Mouse (Mus musculus) heart, embryonic 15.5 days (tissue): ENCODE results near the gene Lhb. TPM values are rescaled to one million over a fixed set of nuclear protein-coding genes. Genes with fewer than 3 reads are reported as not detected.
A peak's percentile ranks its signal among the peaks of the same experiment; 100 is the strongest.
"Not testable (repeated sequence)": the region's sequence is repeated elsewhere in the genome, so short reads cannot be mapped to it uniquely, and the experiment has no call there.

ENCODE experiments used
- ATAC-seq: fragments of 200-750 bp; cut with Nextera tagmentation; replicated peaks from 2 replicates; pipeline ENCODE4 v1.8.0; 2017; ENCODE audit warnings: low read depth, moderate TSS enrichment; ENCODE audit not compliant: insufficient number of reproducible peaks, insufficient read depth, low FRiP score
- H3K27ac ChIP-seq: fragments of 300-500 bp; sonication (generic); 2 replicates; pipeline ENCODE4 v1.5.1; 2015; ENCODE audit warnings: mild to moderate bottlenecking, inconsistent platforms
- H3K27me3 ChIP-seq: fragments of 300-500 bp; sonication (generic); 2 replicates; pipeline ENCODE4 v1.6.1; 2015; ENCODE audit warnings: inconsistent platforms
- H3K36me3 ChIP-seq: fragments of 300-500 bp; sonication (generic); 2 replicates; pipeline ENCODE4 v1.6.1; 2015; ENCODE audit warnings: mild to moderate bottlenecking, inconsistent platforms
- H3K4me1 ChIP-seq: fragments of 300-500 bp; sonication (generic); replicated peaks from 2 replicates; pipeline ENCODE4 v1.6.1; 2015; ENCODE audit warnings: inconsistent platforms
- H3K4me2 ChIP-seq: fragments of 300-500 bp; sonication (generic); 2 replicates; pipeline ENCODE4 v1.6.1; 2015; ENCODE audit warnings: inconsistent platforms, mild to moderate bottlenecking, moderate library complexity
- H3K4me3 ChIP-seq: fragments of 300-500 bp; sonication (generic); 2 replicates; pipeline ENCODE4 v1.5.1; 2015; ENCODE audit warnings: mild to moderate bottlenecking, inconsistent platforms
- H3K9ac ChIP-seq: fragments of 300-500 bp; sonication (generic); 2 replicates; pipeline ENCODE4 v1.6.1; 2015; ENCODE audit warnings: mild to moderate bottlenecking, inconsistent platforms
- H3K9me3 ChIP-seq: fragments of 300-500 bp; sonication (generic); replicated peaks from 2 replicates; pipeline ENCODE4 v1.6.1; 2016; ENCODE audit warnings: inconsistent platforms
- WGBS: fragments of 180-500 bp; shearing (Covaris S2); methylation state at CpG from one replicate; pipeline ENCODE4 v1.1.7; 2015; ENCODE audit warnings: mixed read lengths; 5-methylcytosine and 5-hydroxymethylcytosine counted together
- polyA plus RNA-seq: library from polyadenylated mRNA; unstranded; fragments of >200 nt; fragmentation: Nextera tagmentation; extraction: Ambion mirVana; gene quantifications from 2 replicates; pipeline ENCODE4 v1.2.1, GENCODE M21; 2015

Lhb gene
- polyA plus RNA-seq, 1 experiment from 2014 or later = not detected

GRCm38 (mm10) chr7:45457204-45458060, 36.8 kb downstream of the Lhb start:
- Histone ChIP-seq H3K4me3 (peak overlapping the region; percentile 72), H3K4me2 (peak overlapping the region; percentile 76), H3K9ac (peak overlapping the region; percentile 76), H3K36me3 (peaks cover 49% of the 10 kb centered on the region), H3K27me3 (no peaks in the 10 kb centered on the region), H3K9me3 (no peaks in the 10 kb centered on the region), H3K4me1 (peaks cover 43% of the 10 kb centered on the region), H3K27ac (peak overlapping the region; percentile 59)
- ATAC-seq = no peak
- 48% methylated on average over 10 of the region's 10 CpGs for WGBS

DNA sequence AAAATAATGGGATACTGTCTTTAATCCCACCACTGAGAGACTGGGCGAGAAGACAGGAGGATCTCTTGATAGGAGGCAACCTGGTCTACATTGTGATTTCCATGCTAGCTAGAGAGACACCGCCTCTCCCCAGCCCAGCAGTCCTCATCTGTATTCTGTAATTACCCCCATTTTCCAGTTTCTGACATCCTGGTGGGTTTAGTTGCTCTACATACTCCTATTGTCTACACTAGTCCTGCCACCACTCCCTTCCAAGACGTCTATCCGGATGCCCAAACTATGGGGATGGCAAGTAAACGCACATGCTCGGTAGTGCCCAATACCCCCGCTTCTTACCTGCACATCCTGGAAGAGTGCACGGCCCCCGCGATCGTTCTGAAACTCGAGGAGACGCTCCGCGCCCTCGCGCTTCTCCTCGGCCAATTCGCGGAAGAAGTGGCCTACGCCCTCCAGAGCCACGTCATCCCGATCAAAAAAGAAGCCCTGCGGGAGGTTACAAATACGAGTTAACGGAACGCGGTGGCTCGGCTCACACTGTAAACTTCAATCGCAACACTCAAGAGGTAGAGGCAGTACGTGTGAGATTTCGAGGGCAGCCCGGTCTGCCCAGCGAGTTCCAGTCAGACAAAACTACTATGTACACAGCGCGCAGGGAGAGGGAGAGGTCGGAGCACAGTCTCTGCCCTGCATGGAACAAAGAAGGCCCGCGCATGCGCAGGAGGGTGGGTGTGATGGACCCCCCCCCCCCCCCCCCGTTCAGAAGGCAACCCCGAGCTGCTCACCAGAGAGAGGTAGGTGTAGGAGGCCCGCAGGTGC, 38.3 kb downstream of the Lhb start:
- WGBS = under 1% methylated on average over 42 of the region's 43 CpGs
- Histone ChIP-seq H3K9me3 (no peaks in the 10 kb centered on the region), H3K36me3 (peaks cover 51% of the 10 kb centered on the region)

DNA sequence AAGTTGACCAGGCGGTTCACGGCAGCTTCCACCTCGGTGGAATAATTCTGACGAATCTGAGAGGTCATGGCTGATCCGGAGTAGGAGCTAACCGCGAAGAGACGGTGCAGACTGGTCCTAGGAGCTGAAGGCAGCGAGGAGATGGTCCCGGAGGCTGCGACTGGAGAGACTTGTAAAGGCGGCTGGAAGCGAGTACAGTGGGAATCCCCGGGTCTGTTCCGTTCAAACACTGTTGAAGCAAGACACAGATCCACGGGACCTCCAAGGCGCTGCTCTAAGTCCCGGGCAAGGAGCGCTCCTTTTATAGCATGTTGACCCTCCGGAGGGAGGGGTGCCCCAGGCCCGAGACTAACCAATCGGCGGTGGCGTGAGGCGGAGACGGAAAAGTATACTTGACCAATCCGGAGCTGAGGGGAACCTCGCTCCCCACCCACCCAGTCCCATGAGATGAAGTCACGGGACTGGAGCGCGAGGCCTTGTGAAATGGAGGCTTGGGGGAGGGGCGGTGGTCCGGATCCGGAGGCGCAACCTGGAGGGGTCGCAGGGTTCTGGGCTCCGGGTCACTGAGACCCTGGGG, 39.0 kb downstream of the Lhb start, which contains the start of gene Ftl1:
Gene Ftl1 (minus strand): TSS at position 321 of the 577 bp plus-strand sequence.
- 0% methylated on average over 35 of the region's 37 CpGs for WGBS
- Histone ChIP-seq H3K36me3 (peaks cover 50% of the 10 kb centered on the region), H3K27ac (peak within 1 kb of the TSS; percentile 85), H3K4me2 (peak within 1 kb of the TSS; percentile 76), H3K9ac (peak within 1 kb of the TSS; percentile 76), H3K4me3 (peak within 1 kb of the TSS; percentile 72), H3K4me1 (peaks cover 43% of the 10 kb centered on the region)
- not testable (repeated sequence) for H3K9me3 ChIP-seq, H3K27me3 ChIP-seq
- ATAC-seq = peak; percentile 93

More for the DNA sequence above, 38.3 kb downstream of the Lhb start:
- H3K9ac ChIP-seq = peak overlapping the region; percentile 76
- peak overlapping the region; percentile 85 for H3K27ac ChIP-seq
- no peaks in the 10 kb centered on the region for H3K27me3 ChIP-seq
- peak overlapping the region; percentile 76 for H3K4me2 ChIP-seq
- H3K4me1 ChIP-seq = peaks cover 43% of the 10 kb centered on the region
- peak overlapping the region; percentile 72 for H3K4me3 ChIP-seq
- peak; percentile 72 for ATAC-seq

GRCm38 (mm10) chr7:45460377-45460776, 39.8 kb downstream of the Lhb start:
- peak overlapping the region; percentile 79 for H3K27ac ChIP-seq
- H3K27me3 ChIP-seq = no peaks in the 10 kb centered on the region
- H3K4me1 ChIP-seq = peaks cover 47% of the 10 kb centered on the region
- ATAC-seq = no peak
- H3K9me3 ChIP-seq = no peaks in the 10 kb centered on the region
- H3K4me3 ChIP-seq = peak overlapping the region; percentile 72
- peak overlapping the region; percentile 24; the same call in 1 of the 2 replicates for H3K9ac ChIP-seq
- peaks cover 48% of the 10 kb centered on the region for H3K36me3 ChIP-seq
- H3K4me2 ChIP-seq = peak overlapping the region; percentile 76
- 63% methylated on average over 7 of the region's 7 CpGs for WGBS

- no peaks in the 10 kb centered on the region for H3K9me3 ChIP-seq
- H3K36me3 ChIP-seq = peaks cover 45% of the 10 kb centered on the region
- no peaks in the 10 kb centered on the region for H3K27me3 ChIP-seq
- peak overlapping the region; percentile 76 for H3K4me2 ChIP-seq
- no peak; the same call in 1 of the 2 replicates for ATAC-seq
- H3K27ac ChIP-seq = peak overlapping the region; percentile 79
- WGBS = 9% methylated on average over 13 of the region's 13 CpGs
- peak overlapping the region; percentile 72; the same call in 1 of the 2 replicates for H3K4me3 ChIP-seq
- peaks cover 52% of the 10 kb centered on the region for H3K4me1 ChIP-seq
- no peak overlapping the region for H3K9ac ChIP-seq
Observed at GRCm38 (mm10) chr7:45460860-45461314, 40.3 kb downstream of the Lhb start.

- H3K9me3 ChIP-seq = no peaks in the 10 kb centered on the region
- peak overlapping the region; percentile 79 for H3K27ac ChIP-seq
- H3K4me2 ChIP-seq = peak overlapping the region; percentile 76; the same call in 1 of the 2 replicates
- H3K9ac ChIP-seq = no peak overlapping the region
- no peaks in the 10 kb centered on the region for H3K27me3 ChIP-seq
- no peak overlapping the region; the same call in 1 of the 2 replicates for H3K4me3 ChIP-seq
- WGBS = 60% methylated on average over 5 of the region's 5 CpGs
- peaks cover 45% of the 10 kb centered on the region for H3K36me3 ChIP-seq
- no peak for ATAC-seq
- peaks cover 52% of the 10 kb centered on the region for H3K4me1 ChIP-seq
Observed at GRCm38 (mm10) chr7:45461326-45461725, 40.7 kb downstream of the Lhb start.

DNA sequence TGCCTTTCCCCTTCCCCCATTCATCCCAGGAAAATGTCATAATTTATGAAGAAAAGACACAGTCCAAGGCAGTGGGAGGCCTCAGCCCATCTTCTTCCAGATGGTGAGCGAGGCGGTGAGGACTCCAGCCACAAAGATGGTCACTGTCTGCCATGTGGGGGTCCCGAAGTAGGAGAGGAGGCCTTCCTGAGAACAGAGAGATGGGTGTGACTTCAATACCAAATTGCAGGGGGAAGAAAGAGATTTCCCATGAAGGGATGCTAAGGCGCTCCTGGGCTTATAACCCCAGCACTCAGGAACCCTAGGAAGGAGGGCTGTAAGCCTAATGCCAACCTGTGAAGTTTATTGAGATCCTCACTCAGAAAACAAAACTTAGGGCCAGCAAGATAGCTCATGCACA, 41.2 kb downstream of the Lhb start:
- Histone ChIP-seq H3K27me3 (no peaks in the 10 kb centered on the region), H3K9ac (no peak overlapping the region), H3K27ac (peak overlapping the region; percentile 67), H3K4me3 (no peak overlapping the region), H3K9me3 (no peaks in the 10 kb centered on the region), H3K36me3 (peaks cover 45% of the 10 kb centered on the region), H3K4me1 (peaks cover 48% of the 10 kb centered on the region), H3K4me2 (no peak overlapping the region)
- ATAC-seq = no peak
- 89% methylated on average over 4 of the region's 4 CpGs for WGBS

DNA sequence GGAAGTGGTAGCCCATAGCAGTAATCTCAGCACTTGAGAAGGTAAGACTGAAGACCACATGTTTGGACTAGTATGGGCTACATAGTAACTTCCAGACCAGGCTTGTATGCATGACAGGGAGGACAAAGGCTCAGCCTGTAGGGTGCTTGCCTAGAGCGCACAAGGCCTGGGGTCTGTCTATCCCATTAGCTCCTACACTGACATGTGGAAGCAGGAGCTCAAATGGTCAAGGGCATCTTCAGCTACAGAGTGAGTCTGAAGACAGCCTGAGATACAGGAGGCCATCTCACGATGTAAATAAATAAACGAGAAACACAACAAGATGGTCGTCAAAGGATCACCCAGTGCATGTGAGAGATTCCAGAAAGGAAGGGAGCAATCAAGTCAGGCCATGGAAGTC, 41.7 kb downstream of the Lhb start:
- Histone ChIP-seq H3K4me2 (no peak overlapping the region), H3K4me3 (no peak overlapping the region), H3K4me1 (peaks cover 48% of the 10 kb centered on the region), H3K9ac (no peak overlapping the region), H3K27ac (no peak overlapping the region), H3K27me3 (no peaks in the 10 kb centered on the region), H3K9me3 (no peaks in the 10 kb centered on the region), H3K36me3 (peaks cover 43% of the 10 kb centered on the region)
- no peak for ATAC-seq
- WGBS = 82% methylated on average over 4 of the region's 4 CpGs

GRCm38 (mm10) chr7:45462868-45463267, 42.2 kb downstream of the Lhb start:
- H3K27me3 ChIP-seq, H3K4me3 ChIP-seq, H3K27ac ChIP-seq, ATAC-seq, H3K9ac ChIP-seq, H3K4me2 ChIP-seq, H3K9me3 ChIP-seq: not testable (repeated sequence)
- 78% methylated on average over 4 of the region's 4 CpGs for WGBS
- Histone ChIP-seq H3K36me3 (peaks cover 37% of the 10 kb centered on the region), H3K4me1 (peaks cover 43% of the 10 kb centered on the region)

GRCm38 (mm10) chr7:45463987-45464778, 43.6 kb downstream of the Lhb start:
- Histone ChIP-seq H3K36me3 (peaks cover 33% of the 10 kb centered on the region), H3K27ac (no peak overlapping the region), H3K4me3 (no peak overlapping the region), H3K27me3 (no peaks in the 10 kb centered on the region), H3K4me2 (no peak overlapping the region), H3K4me1 (peaks cover 37% of the 10 kb centered on the region), H3K9me3 (no peaks in the 10 kb centered on the region), H3K9ac (no peak overlapping the region)
- ATAC-seq = no peak
- WGBS = 94% methylated on average over 7 of the region's 7 CpGs
